Mouse (Mus musculus): ENCODE measurements around the gene Romo1. TPM values are rescaled to one million over a fixed set of nuclear protein-coding genes. Genes with fewer than 3 reads are reported as not detected.
"Not testable (repeated sequence)": the region's sequence is repeated elsewhere in the genome, so short reads cannot be mapped to it uniquely, and the experiment has no call there.

Gene Romo1
- polyA plus RNA-seq (2012; ENCODE audit: insufficient read depth, insufficient read length, missing spikeins) = 723 and 898 TPM in 2 replicates

GRCm38 (mm10) chr2:156143953-156144724 lies at the start of gene Romo1, which contains the start of gene Nfs1:
Romo1 (plus strand) TSS chr2:156144039.
Nfs1 (minus strand) TSS chr2:156144186.
- peaks cover 4% of the 10 kb centered on the region; the same call in 1 of the 2 replicates for H3K4me1 ChIP-seq (ENCODE audit: control insufficient read depth, insufficient read depth, insufficient read length, low read length)
- peak within 1 kb of the TSS; percentile 93 for H3K4me3 ChIP-seq (ENCODE audit: insufficient read depth, low read depth, low read length)
- H3K27ac ChIP-seq (replicated peaks; ENCODE audit: low read depth, low read length) = peak within 1 kb of the TSS; percentile 84

DNA sequence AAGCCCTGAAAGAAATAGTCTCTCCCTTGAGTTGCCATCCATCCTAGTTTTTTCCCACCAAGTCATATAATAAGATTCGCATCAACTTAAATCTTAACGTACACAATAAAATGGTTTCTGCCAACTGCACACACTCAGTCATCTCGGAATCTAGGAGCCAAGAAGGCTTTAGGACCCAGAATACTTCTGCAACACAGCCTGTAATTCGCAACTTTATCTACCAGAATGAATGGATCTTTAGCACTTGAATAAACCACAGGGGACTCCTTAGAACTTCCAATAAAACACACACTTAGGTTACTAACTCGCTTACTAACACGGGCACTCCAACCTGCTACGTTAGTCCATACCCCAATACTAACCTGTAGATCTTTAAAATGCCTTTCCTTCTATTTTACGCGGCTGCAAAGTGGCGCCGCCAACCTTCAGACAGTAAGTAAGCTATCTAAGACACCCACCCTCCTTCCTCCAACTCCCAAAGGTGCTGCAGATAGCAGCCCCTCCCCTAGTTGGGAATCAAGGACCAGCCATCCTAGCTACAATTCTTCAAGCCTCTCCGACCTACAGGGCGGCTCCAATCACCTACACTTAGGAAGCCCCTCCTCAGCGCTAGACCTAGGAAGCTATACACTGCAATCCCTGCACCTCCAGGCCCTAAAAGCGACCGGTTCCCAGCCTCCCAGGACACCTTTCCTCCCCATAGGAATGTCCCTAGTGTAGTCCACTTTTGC lies 33.0 kb upstream of the Romo1 start:
- H3K4me1 ChIP-seq (ENCODE audit: control insufficient read depth, insufficient read depth, insufficient read length, low read length) = peaks cover 7% of the 10 kb centered on the region
- peak overlapping the region; percentile 92 for H3K27ac ChIP-seq (replicated peaks; ENCODE audit: low read depth, low read length)
- H3K4me3 ChIP-seq (ENCODE audit: insufficient read depth, low read depth, low read length) = peak overlapping the region; percentile 90

DNA sequence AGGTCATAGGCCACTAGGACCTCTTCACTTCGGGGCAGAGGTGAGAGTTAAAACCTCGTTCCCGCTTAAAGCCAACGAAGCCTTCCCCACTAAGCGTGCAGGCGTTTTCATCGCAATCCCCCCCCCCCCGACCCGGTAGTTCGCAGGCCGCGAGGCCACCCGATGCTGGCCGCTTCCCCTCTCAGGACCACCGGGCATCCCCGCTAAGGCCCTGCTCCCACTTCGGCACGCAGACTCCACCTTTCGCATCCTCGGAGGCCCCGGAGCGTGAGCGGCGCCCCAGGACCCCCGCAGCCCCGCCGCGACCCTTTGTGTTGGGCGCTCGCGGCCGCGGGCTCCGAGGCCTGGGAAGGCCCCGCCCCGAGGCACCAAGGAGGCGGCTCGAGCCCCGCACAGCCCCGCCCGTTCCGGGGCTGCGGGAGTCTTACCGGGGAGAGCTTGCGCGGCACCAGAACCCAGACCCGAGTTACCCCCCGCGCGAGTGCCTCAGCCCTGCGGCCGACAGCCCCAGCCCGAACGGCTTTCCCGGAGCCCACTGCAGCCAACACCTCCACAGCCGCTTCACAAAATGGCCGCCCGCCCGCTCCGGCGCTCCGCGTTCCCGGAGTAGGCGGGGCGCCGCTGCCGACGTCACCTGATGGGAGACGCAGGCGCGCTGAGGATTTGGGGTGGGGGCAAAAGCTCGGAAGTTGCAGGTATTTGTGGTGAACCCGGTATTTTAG lies 32.3 kb upstream of the Romo1 start, which contains the start of the genes Cpne1 and Rbm12:
Cpne1 (minus strand) TSS at position 608 of the 722 bp plus-strand sequence.
Rbm12 (minus strand) TSS at position 621 of the 722 bp plus-strand sequence.
- Histone ChIP-seq H3K4me1 (ENCODE audit: control insufficient read depth, insufficient read depth, insufficient read length, low read length) (peaks cover 4% of the 10 kb centered on the region), H3K27ac (replicated peaks; ENCODE audit: low read depth, low read length) (peak within 1 kb of the TSS; percentile 92), H3K4me3 (ENCODE audit: insufficient read depth, low read depth, low read length) (peak within 1 kb of the TSS; percentile 90)

DNA sequence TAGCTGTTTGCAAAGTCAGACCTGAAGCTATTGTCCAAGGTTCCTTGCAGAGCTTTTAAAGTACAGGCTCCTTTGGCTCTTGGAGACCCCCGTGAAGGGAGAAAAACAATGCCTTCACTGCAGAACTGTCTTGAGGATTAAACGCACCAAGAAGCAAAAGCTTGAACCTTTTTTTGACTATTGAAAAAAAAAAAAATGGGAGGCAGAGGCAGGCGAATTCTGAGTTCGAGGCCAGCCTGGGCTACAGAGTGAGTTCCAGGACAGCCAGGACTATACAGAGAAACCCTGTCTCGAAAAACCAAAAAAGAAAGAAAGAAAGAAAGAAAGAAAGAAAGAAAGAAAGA lies 31.8 kb upstream of the Romo1 start:
- peak overlapping the region; percentile 90 for H3K4me3 ChIP-seq (ENCODE audit: insufficient read depth, low read depth, low read length)
- H3K4me1 ChIP-seq (ENCODE audit: control insufficient read depth, insufficient read depth, insufficient read length, low read length); H3K27ac ChIP-seq (replicated peaks; ENCODE audit: low read depth, low read length): not testable (repeated sequence)

- H3K4me1 ChIP-seq (ENCODE audit: control insufficient read depth, insufficient read depth, insufficient read length, low read length) = no peaks in the 10 kb centered on the region
- no peak overlapping the region for H3K27ac ChIP-seq (replicated peaks; ENCODE audit: low read depth, low read length)
- H3K4me3 ChIP-seq (ENCODE audit: insufficient read depth, low read depth, low read length) = no peak overlapping the region
Observed at GRCm38 (mm10) chr2:156119566-156119965, 24.3 kb upstream of the Romo1 start.

- H3K27ac ChIP-seq (replicated peaks; ENCODE audit: low read depth, low read length) = no peak overlapping the region
- no peak overlapping the region for H3K4me3 ChIP-seq (ENCODE audit: insufficient read depth, low read depth, low read length)
- H3K4me1 ChIP-seq (ENCODE audit: control insufficient read depth, insufficient read depth, insufficient read length, low read length) = no peaks in the 10 kb centered on the region
Observed at GRCm38 (mm10) chr2:156123731-156124130, 20.1 kb upstream of the Romo1 start.

GRCm38 (mm10) chr2:156126992-156127391 lies 16.8 kb upstream of the Romo1 start, which contains the start of gene Gm28036:
Gm28036 (minus strand) TSS chr2:156127092.
- Histone ChIP-seq H3K4me1 (ENCODE audit: control insufficient read depth, insufficient read depth, insufficient read length, low read length) (no peaks in the 10 kb centered on the region), H3K4me3 (ENCODE audit: insufficient read depth, low read depth, low read length) (no peak within 1 kb of the TSS), H3K27ac (replicated peaks; ENCODE audit: low read depth, low read length) (no peak within 1 kb of the TSS)

DNA sequence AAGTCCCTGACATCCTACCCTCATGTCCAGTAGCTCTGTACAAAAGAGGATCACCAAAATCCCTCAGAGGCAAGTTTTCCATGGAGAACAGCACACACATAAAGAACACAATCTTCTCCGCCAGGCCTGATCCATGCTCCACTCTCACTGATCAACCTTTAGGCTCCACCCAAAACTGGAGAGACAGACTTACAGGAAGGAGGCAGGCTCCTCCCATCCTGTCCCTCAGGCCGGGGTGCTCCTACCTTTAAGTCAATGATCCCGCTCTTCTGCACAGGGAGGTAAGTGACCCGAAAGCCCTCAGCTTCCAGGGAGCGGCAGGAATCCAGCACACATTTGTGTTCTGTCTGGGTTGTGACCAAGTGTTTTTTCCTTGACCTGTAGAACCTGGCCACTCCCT lies 9.7 kb upstream of the Romo1 start:
- no peak overlapping the region for H3K27ac ChIP-seq (replicated peaks; ENCODE audit: low read depth, low read length)
- H3K4me1 ChIP-seq (ENCODE audit: control insufficient read depth, insufficient read depth, insufficient read length, low read length) = no peaks in the 10 kb centered on the region
- no peak overlapping the region for H3K4me3 ChIP-seq (ENCODE audit: insufficient read depth, low read depth, low read length)

DNA sequence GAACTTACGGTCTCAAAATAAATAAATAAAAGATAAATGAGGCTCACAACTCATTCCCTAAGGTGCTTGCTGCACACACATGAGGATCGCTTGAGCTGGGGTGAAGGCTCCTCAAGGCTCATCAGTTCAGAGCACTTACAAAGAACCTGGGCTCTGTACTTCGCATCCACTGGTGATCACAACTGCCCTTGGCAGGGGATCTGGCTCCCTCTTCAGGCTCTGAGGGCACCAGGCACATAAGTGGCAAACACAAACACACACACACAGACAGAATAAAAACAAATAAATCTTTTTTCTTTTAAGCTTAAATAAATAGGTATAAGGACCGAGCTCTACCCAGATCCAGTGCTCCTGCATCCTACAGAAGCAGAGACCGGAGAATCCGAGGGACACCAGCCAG lies 8.1 kb upstream of the Romo1 start:
- H3K27ac ChIP-seq (replicated peaks; ENCODE audit: low read depth, low read length) = no peak overlapping the region
- no peaks in the 10 kb centered on the region for H3K4me1 ChIP-seq (ENCODE audit: control insufficient read depth, insufficient read depth, insufficient read length, low read length)
- H3K4me3 ChIP-seq (ENCODE audit: insufficient read depth, low read depth, low read length) = no peak overlapping the region

DNA sequence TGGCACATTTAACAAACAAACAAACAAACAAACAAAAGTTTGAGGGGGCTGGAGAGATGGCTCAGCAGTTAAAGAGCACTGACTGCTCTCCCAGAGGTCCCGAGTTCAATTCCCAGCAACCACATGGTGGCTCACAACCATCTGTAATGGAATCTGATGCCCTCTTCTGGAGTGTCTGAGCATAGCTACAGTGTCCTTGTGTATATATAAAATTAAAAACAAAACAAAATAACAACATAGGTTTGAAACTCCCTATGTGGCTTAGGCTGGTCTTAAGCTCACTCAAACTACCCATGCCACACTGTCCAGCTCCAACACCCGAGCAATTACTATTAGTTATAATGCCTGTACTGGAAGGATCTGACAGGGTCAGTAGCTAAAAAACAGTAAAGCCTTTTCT lies 1.0 kb upstream of the Romo1 start:
- no peak overlapping the region for H3K27ac ChIP-seq (replicated peaks; ENCODE audit: low read depth, low read length)
- peaks cover 4% of the 10 kb centered on the region; the same call in 1 of the 2 replicates for H3K4me1 ChIP-seq (ENCODE audit: control insufficient read depth, insufficient read depth, insufficient read length, low read length)
- H3K4me3 ChIP-seq (ENCODE audit: insufficient read depth, low read depth, low read length) = no peak overlapping the region

GRCm38 (mm10) chr2:156143367-156143766 lies 472 bp upstream of the Romo1 start:
- peak overlapping the region; percentile 93 for H3K4me3 ChIP-seq (ENCODE audit: insufficient read depth, low read depth, low read length)
- H3K4me1 ChIP-seq (ENCODE audit: control insufficient read depth, insufficient read depth, insufficient read length, low read length) = peaks cover 4% of the 10 kb centered on the region; the same call in 1 of the 2 replicates
- no peak overlapping the region for H3K27ac ChIP-seq (replicated peaks; ENCODE audit: low read depth, low read length)

DNA sequence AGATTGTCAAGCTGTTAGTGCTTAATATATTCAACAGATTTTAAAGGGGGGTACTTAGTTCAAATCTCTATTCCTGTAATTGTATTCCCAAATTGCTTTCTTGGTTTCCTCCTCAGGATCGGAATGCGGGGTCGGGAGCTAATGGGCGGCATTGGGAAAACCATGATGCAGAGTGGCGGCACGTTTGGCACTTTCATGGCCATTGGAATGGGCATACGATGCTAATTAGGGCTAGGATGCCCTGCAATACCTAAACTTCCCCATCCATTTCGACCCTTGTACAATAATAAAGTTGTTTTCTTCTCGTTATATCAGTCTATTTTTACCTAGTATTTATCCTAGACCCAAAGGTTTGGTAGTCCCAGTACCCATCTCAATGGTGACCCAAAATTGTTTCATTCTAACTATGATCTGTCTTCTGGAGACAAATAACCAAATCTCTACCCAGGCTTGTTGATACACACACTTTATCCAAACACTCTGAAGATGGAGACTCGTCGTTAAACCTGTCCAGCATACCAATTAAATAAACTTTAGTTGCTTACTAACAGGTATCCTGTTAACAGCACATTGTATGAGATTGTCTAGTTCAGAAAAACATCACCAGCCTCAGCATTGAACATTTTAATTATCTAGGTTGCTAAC lies 1.8 kb downstream of the Romo1 start:
- H3K4me3 ChIP-seq (ENCODE audit: insufficient read depth, low read depth, low read length) = no peak overlapping the region

GRCm38 (mm10) chr2:156146272-156146989 lies 2.6 kb downstream of the Romo1 start:
- Histone ChIP-seq H3K4me3 (ENCODE audit: insufficient read depth, low read depth, low read length) (no peak overlapping the region), H3K4me1 (ENCODE audit: control insufficient read depth, insufficient read depth, insufficient read length, low read length) (peaks cover 4% of the 10 kb centered on the region; the same call in 1 of the 2 replicates), H3K27ac (replicated peaks; ENCODE audit: low read depth, low read length) (no peak overlapping the region)

More for the DNA sequence above, 1.8 kb downstream of the Romo1 start:
- peaks cover 4% of the 10 kb centered on the region; the same call in 1 of the 2 replicates for H3K4me1 ChIP-seq (ENCODE audit: control insufficient read depth, insufficient read depth, insufficient read length, low read length)
- no peak overlapping the region for H3K27ac ChIP-seq (replicated peaks; ENCODE audit: low read depth, low read length)

- Histone ChIP-seq H3K4me3 (ENCODE audit: insufficient read depth, low read depth, low read length) (no peak overlapping the region), H3K4me1 (ENCODE audit: control insufficient read depth, insufficient read depth, insufficient read length, low read length) (peaks cover 4% of the 10 kb centered on the region; the same call in 1 of the 2 replicates), H3K27ac (replicated peaks; ENCODE audit: low read depth, low read length) (no peak overlapping the region)
Observed at GRCm38 (mm10) chr2:156147316-156147915, 3.6 kb downstream of the Romo1 start.
